Mouse (Mus musculus) kidney, embryonic 16.5 days (tissue): ENCODE measurements at regions not wholly inside any gene's neighbourhood (a gene's known extent, or its start where the extent isn't known, plus 50 kb on each side); places are given as distances from the start of the nearest gene placed in this dataset.

Experiments
- ATAC-seq: fragments of 200-750 bp; cut with Nextera tagmentation; 2 replicates; pipeline ENCODE4 v1.8.0; 2017; ENCODE audit warnings: moderate TSS enrichment; ENCODE audit not compliant: low FRiP score, low TSS enrichment
- H3K27ac ChIP-seq: fragments of 300-500 bp; sonication (generic); 2 replicates; pipeline ENCODE4 v1.5.1; 2014; ENCODE audit warnings: low read length
- H3K27me3 ChIP-seq: fragments of 300-500 bp; sonication (generic); 2 replicates; pipeline ENCODE4 v1.6.1; 2014; ENCODE audit warnings: low read length, control low read depth, mixed read lengths; ENCODE audit not compliant: insufficient read depth
- H3K36me3 ChIP-seq: fragments of 300-500 bp; sonication (generic); 2 replicates; pipeline ENCODE4 v1.6.1; 2014; ENCODE audit warnings: low read length, control low read depth, mixed read lengths; ENCODE audit not compliant: insufficient read depth
- H3K4me1 ChIP-seq: fragments of 300-500 bp; sonication (generic); 2 replicates; pipeline ENCODE4 v1.6.1; 2014; ENCODE audit warnings: low read length, control low read depth, mixed read lengths; ENCODE audit not compliant: insufficient read depth
- H3K4me2 ChIP-seq: fragments of 300-500 bp; sonication (generic); replicated peaks from 2 replicates; pipeline ENCODE4 v1.6.1; 2014; ENCODE audit warnings: low read depth, low read length
- H3K4me3 ChIP-seq: fragments of 300-500 bp; sonication (generic); 2 replicates; pipeline ENCODE4 v1.5.1; 2014; ENCODE audit warnings: mild to moderate bottlenecking, low read length
- H3K9ac ChIP-seq: fragments of 300-500 bp; sonication (generic); replicated peaks from 2 replicates; pipeline ENCODE4 v1.6.1; 2014; ENCODE audit warnings: low read length
- H3K9me3 ChIP-seq: fragments of 300-500 bp; sonication (generic); 2 replicates; pipeline ENCODE4 v1.6.1; 2016; ENCODE audit warnings: low read length, control low read depth
- WGBS: fragments of 180-500 bp; shearing (Covaris S2); extraction: QIAGEN DNeasy Blood & Tissue Kit; methylation state at CpG from one replicate; pipeline ENCODE4 v1.1.7; 2014; 5-methylcytosine and 5-hydroxymethylcytosine counted together

DNA sequence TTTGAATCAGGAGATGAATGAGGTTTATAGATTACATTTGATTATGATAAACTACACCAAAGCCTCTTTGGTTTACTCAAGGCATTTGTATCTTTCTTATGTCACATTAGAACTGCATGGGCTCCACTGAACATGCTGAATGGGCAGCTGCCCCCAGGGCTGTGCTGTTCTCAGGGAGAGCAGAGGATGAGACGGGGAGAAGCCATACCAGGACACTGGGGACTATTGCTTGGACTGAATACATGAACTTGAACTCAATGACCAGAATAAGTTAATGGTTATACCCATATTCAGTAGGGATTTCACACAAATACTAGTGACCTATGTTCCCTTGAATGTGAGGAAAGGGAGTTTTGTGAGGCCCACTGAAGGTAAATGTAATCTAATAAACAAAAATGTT, 632.7 kb upstream of the Nox3 start:
- no peak overlapping the region for H3K4me2 ChIP-seq
- H3K4me1 ChIP-seq = no peaks in the 10 kb centered on the region
- H3K9me3 ChIP-seq = no peaks in the 10 kb centered on the region
- no peak overlapping the region for H3K27ac ChIP-seq
- no peak; the same call in 1 of the 2 replicates for ATAC-seq
- no peaks in the 10 kb centered on the region for H3K27me3 ChIP-seq
- H3K4me3 ChIP-seq = no peak overlapping the region
- H3K9ac ChIP-seq = no peak overlapping the region
- WGBS = 76% methylated on average over 1 of the region's 1 CpGs
- no peaks in the 10 kb centered on the region for H3K36me3 ChIP-seq

DNA sequence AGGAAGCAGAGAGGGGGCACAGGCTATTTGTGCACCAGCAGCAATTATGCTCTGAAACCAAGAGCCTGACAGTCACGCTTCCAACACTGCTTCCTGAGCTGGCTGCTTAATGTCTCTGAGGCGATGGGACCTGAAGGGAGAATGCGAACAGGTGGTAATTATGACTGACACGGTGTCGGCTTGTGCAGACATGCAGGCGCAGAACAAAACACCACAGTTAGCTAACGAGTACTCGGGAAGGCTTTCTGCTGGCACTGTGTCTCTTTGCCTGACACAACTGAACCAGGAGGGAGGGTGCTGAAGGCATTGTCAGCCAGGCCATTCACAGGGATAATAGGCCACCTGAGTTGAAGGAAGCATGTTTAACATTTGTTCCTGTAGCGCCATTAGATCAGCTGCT, 635.6 kb upstream of the Nox3 start:
- Histone ChIP-seq H3K4me3 (no peak overlapping the region), H3K4me1 (no peaks in the 10 kb centered on the region), H3K36me3 (no peaks in the 10 kb centered on the region), H3K27ac (no peak overlapping the region), H3K27me3 (no peaks in the 10 kb centered on the region), H3K9ac (no peak overlapping the region), H3K4me2 (no peak overlapping the region), H3K9me3 (no peaks in the 10 kb centered on the region)
- no peak for ATAC-seq
- WGBS = 41% methylated on average over 9 of the region's 9 CpGs

DNA sequence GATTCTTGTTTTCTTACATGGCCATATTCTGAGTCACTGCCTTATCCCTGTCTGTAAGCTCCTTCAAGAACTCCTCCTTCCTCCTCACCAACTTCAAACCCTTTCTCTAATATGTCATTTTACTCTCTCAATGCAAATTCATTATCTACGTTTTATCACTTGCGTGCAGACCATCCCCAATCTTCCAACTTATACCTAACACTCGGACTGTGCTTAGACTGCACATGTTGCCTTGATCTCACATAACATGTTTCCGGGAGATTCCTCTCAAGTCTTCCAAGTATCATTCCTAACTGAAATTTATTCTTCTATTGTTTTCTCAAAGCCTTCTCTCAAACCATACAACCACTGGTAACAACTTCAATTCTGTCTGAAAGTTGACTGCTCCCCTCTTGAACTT, 637.0 kb upstream of the Nox3 start:
- ATAC-seq = no peak
- H3K27me3 ChIP-seq = no peaks in the 10 kb centered on the region
- 91% methylated on average over 4 of the region's 4 CpGs for WGBS
- no peak overlapping the region for H3K9ac ChIP-seq
- H3K27ac ChIP-seq = no peak overlapping the region
- H3K36me3 ChIP-seq = no peaks in the 10 kb centered on the region
- no peak overlapping the region for H3K4me2 ChIP-seq
- no peak overlapping the region for H3K4me3 ChIP-seq
- H3K9me3 ChIP-seq = no peaks in the 10 kb centered on the region
- H3K4me1 ChIP-seq = no peaks in the 10 kb centered on the region

DNA sequence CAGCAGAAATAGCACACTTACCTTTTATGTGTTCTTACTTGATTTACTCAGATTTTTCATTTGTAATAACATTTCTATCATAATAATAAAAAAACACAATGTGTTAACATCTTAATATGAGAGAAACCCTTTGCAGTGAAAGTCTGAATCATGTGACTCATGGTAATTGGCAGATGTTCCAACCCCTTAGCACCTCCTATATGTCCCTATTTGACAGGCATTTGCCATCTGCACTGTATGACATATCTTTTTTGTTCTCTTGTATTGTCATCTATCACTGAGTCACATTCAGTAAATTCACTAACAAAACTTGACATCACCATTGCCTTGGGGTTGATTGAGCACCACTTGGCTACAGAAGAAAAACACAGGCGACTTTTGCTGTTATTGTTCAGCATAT, 641.1 kb upstream of the Arid1b start:
- H3K4me2 ChIP-seq = no peak overlapping the region
- H3K9me3 ChIP-seq = no peaks in the 10 kb centered on the region
- no peaks in the 10 kb centered on the region for H3K4me1 ChIP-seq
- H3K9ac ChIP-seq = no peak overlapping the region
- H3K36me3 ChIP-seq = no peaks in the 10 kb centered on the region
- H3K27me3 ChIP-seq = no peaks in the 10 kb centered on the region
- no peak overlapping the region for H3K4me3 ChIP-seq
- WGBS = 38% methylated on average over 1 of the region's 1 CpGs
- ATAC-seq = no peak
- no peak overlapping the region for H3K27ac ChIP-seq

DNA sequence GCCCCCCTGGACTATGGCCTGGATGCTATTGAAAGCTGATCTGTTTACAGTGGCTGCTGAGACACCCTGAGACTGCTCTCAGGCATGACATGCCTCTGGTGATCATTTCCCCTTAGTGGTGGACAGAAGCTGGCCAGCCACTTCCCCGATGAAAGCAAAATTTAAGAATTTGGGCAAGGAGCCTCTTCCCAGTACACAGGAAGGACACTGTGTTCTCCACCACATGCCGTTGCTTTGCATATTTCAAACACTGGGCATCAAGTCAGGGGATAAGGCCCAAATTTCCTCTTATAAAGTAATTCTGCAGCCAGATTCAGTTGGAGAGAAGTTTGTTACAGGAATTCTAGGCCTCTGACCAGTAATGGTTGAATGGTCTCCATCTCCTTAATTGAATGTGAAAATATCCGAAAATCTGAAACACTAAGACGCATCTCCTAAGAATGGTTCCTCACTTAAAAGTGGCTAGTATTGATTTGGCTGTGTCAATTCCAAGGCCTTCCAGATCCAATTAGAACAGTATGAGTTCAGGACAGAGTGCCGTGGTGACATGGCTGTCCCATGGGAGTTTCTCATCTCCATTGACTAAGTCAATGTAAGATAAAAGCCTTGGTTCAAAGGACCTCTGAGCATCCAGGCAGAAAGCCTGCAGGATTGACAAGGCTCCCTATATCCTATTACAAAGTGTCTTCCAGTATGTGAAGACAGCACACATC, 638.5 kb upstream of the Arid1b start:
- ATAC-seq = no peak
- WGBS = 82% methylated on average over 5 of the region's 5 CpGs
- Histone ChIP-seq H3K4me3 (no peak overlapping the region), H3K4me2 (no peak overlapping the region), H3K27ac (no peak overlapping the region), H3K9ac (no peak overlapping the region), H3K27me3 (no peaks in the 10 kb centered on the region), H3K9me3 (no peaks in the 10 kb centered on the region), H3K4me1 (no peaks in the 10 kb centered on the region), H3K36me3 (no peaks in the 10 kb centered on the region)

DNA sequence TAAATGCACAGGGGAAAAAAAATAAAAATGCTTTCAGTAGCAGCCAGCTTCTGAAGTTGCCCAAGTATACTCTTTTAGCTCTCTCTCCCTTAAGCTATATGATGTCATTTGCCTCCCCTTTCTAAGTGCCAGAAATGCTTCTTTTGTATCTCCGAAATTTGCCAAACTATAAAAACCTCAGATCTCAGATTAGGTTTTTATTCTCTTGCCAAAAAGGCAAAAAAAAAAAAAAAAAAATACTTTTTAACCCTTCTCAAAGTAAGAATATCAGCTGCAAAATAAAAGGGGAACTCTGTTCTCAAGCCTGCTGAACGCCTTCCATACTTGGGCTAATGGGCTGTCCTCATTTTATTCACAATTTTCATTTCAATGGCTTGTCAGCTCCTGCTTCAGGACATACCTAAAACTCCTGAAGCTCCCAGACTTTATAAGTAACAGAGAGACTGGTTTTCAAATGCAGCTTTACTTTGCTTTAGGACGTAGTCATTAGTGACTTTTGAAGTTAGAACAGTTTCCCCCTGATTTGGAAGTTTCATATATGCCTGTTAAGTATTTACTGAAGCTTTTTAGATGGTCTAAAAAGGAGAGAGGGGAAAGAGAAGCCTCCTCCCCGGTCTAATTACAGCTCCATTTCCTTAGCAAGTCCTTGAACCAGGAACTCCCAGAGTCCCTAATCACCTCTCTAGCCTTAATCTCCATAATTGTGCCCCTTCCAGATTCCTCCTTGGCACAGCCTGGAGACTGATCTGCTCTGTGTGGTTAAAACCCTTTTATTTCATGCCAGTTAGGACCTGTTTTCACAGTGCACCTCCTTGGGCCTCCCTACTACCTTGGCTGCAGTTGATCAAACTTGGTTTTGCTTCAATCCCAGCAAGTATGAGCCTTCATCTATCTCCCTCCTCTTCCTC, 633.5 kb upstream of the Arid1b start:
- Histone ChIP-seq H3K9ac (no peak overlapping the region), H3K4me3 (no peak overlapping the region), H3K36me3 (no peaks in the 10 kb centered on the region), H3K9me3 (no peaks in the 10 kb centered on the region), H3K4me2 (no peak overlapping the region), H3K27me3 (no peaks in the 10 kb centered on the region), H3K27ac (no peak overlapping the region), H3K4me1 (no peaks in the 10 kb centered on the region)
- no peak for ATAC-seq
- 68% methylated on average over 4 of the region's 4 CpGs for WGBS

DNA sequence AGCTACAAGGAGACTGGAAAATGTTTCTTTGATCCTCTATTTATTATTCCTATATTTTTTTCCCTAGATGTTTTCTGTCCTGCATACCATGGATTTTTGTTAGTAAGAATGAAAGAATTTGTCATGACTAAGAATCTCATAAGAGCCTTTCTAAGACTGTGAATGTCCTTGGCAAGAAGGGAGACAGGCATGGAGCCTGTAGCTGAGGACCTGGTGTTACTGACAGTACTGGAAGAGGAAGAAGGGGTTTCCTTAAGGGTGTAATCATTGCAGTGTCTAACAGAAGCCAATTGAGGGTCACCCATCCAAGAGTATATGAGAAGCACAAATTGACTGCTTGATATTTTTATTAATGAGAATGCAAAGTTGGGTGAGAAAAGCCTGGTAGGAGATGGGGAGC, 628.3 kb upstream of the Arid1b start:
- no peak for ATAC-seq
- Histone ChIP-seq H3K9ac (no peak overlapping the region), H3K9me3 (no peaks in the 10 kb centered on the region)

DNA sequence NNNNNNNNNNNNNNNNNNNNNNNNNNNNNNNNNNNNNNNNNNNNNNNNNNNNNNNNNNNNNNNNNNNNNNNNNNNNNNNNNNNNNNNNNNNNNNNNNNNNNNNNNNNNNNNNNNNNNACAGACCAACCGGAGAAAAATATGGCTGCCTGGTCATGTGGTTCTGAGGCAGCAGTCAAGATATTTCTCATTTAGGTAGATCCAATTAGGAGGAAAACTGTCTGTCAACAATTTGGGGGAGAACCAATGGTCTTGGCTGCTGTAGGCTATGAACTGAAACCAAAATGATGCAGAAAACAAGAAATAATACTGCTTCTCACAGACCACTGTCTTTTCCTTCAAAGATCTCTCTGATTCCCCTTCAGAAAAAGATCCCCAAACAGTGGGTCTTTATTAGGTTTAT, 613.7 kb upstream of the Arid1b start:
- Histone ChIP-seq H3K27ac (no peak overlapping the region), H3K4me3 (no peak overlapping the region), H3K27me3 (no peaks in the 10 kb centered on the region), H3K4me1 (no peaks in the 10 kb centered on the region), H3K9ac (no peak overlapping the region), H3K4me2 (no peak overlapping the region), H3K9me3 (no peaks in the 10 kb centered on the region), H3K36me3 (no peaks in the 10 kb centered on the region)
- 91% methylated on average over 1 of the region's 1 CpGs for WGBS
- ATAC-seq = no peak

More for the DNA sequence above, 628.3 kb upstream of the Arid1b start:
- H3K27me3 ChIP-seq = no peaks in the 10 kb centered on the region
- no peaks in the 10 kb centered on the region for H3K4me1 ChIP-seq
- no peak overlapping the region for H3K4me2 ChIP-seq
- no peak overlapping the region for H3K4me3 ChIP-seq
- H3K27ac ChIP-seq = no peak overlapping the region
- H3K36me3 ChIP-seq = no peaks in the 10 kb centered on the region

DNA sequence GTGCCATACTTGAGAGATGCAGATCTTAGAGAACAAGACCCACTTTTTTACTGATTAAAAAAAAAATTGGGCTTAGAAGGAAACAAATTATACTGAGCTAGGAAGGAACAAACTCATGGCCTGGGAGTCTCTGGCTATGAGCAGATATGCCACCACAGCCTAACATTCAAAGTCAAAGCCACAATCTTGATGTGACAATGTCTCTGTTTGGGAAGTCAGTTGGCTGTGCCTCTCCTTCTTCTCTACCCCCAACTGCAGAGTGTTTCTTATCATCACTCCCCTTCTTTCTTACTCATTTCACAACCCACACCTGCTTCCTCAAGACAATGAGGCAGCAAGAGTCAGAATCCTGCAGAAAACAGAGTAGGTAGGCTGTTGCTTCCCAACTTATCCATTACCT, 613.3 kb upstream of the Arid1b start:
- Histone ChIP-seq H3K27ac (no peak overlapping the region), H3K9me3 (no peaks in the 10 kb centered on the region), H3K27me3 (no peaks in the 10 kb centered on the region), H3K9ac (no peak overlapping the region), H3K36me3 (no peaks in the 10 kb centered on the region), H3K4me1 (no peaks in the 10 kb centered on the region), H3K4me3 (no peak overlapping the region), H3K4me2 (no peak overlapping the region)
- no peak for ATAC-seq
